Mouse (Mus musculus) heart, postnatal 4 days (tissue): Measurements from ENCODE around the gene Olfr113. TPM values are rescaled to one million over a fixed set of nuclear protein-coding genes. Genes with fewer than 3 reads are reported as not detected.
"Not testable (repeated sequence)": the region's sequence is repeated elsewhere in the genome, so short reads cannot be mapped to it uniquely, and the experiment has no call there.

Experiments
- DNase-seq: peaks from one replicate; pipeline ENCODE4 v3.0.0; 2021
- total RNA-seq, 2 experiments: library from RNA; stranded (reverse); gene quantifications; 2 replicates each; pipeline ENCODE4 v1.2.3; 2021

Olfr113 gene
- total RNA-seq = not detected

GRCm38 (mm10) chr17:37577563-37577962 lies at the start of gene Olfr113:
Gene Olfr113 (minus strand): TSS chr17:37577663.
- no peak for DNase-seq

DNA sequence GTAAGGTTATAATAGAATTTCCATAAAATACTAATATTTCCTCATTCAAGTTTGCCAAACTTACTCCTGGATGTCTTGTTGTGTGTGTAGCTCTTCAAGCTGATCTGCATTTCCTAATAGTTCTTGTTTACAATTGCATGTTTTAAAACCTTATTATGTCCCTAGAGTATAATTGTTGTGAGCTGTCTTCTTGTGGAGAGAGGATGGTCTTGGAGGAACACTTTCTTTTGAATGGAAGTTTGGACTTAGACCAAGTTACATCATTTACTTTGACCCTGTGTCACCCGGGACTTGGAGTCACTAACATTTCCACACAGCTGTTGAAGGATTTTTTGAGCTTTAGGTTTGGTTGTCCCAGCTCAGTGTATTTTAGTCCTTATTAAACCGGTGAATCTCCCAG lies 49.5 kb upstream of the Olfr113 start, which contains the start of the genes Olfr115 and Olfr116:
Gene Olfr115, minus strand, starts transcription at position 101 of the 400 bp plus-strand sequence.
Gene Olfr116, minus strand, starts transcription at position 191 of the 400 bp plus-strand sequence.
- no peak for DNase-seq

DNA sequence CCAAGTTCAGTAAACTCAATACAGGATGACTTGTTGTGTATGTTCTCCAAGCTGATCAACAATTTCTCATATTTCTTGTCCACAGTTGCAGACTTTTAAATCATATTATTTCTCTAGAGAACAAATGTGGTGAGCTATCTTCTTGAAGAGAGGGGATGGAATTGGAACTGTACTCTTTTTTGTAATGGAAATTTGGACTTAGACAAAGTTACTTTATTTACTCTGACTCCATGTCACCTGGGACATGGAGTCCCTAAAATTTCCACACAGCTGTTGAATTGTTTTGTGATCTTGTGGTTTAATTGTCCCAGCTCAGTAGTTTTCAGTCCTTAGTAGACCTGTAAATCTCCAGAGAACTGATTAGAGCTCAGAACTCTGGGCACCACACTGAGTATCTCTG lies 15.2 kb upstream of the Olfr113 start, which contains the start of gene Olfr114:
Gene Olfr114, minus strand, starts transcription at position 101 of the 400 bp plus-strand sequence.
- DNase-seq = no peak

DNA sequence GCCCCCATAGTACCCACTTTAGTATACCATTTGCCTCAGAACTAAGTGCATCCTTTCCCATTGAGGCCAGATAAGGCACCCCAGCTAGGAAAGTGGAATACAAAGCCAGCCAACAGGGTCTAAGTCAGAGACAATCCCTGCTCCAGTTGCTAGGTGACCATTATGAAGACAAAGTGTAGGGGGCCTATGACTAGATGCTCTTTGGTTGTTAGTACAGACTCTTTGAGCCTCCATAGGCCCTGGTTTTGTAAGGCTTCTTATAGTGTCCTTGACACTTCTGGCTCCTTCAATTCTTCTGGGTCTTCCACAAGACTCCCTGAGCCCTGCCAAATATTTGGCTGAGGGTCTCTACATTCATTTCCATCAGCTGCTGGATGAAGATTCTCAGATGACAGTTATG lies 8.1 kb downstream of the Olfr113 start, which contains the start of gene Olfr112:
Gene Olfr112, minus strand, starts transcription at position 101 of the 400 bp plus-strand sequence.
- no peak for DNase-seq

DNA sequence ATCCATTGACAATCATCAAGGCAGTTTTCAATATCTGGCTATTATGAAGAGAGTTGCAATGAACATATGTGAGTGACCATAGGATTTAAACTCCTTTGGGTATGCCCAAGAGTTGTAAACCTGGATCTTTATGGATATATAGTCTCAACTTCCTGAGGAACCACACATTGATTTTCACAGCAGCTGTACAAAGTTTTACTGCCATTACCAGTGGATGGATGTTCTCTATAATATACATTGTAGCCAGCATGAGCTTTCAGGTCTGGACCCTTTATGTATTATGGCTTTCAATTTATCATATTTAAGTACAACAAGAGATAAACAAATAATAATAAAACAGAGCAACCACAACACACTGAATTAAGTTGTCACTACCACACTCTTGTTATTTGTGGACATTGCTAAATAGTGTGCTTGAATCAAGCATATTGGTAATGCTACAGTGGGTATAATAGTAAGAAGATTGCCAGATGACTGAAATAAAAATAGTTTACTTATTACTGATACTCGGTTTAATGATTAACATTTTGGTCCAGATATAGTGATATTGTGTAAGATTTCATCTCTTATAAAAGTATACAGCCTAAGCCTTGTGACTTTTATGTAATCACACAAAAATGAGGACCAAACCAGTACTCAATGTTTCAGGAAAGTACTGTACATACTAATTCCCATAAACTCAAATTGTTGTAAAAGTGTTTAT lies 18.4 kb downstream of the Olfr113 start:
- DNase-seq = no peak

DNA sequence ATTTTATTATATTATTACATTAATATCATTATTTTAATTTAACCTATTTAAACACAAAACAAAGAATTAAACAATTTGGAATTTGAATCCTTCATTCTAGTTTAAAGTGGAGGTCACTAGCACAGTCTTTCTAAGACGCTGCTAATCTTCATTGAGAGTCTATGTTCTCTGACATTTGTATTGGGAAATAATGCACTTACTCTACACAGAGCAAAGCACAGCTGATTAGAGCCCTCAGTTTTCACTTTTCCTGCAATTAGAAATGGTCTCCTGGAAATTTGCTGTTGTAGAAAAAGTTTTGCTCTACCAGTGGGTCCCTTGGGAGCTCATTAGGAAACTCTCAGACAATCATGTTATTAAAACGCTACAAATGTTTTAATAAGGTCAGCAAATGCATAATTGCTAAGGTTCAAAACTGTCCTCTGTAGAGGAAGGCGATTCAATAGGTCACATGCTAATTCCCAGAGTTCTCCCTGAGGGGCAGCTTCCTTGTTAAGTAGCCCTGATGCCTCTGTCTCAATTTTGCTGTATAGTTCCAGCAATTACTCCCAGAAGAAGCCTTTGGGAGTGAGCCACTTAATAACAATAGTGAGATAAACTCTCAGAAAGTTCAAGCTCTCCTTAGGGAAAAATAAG lies 33.5 kb downstream of the Olfr113 start:
- DNase-seq = no peak

- DNase-seq = no peak
Observed at GRCm38 (mm10) chr17:37541454-37542119, 35.9 kb downstream of the Olfr113 start.

- not testable (repeated sequence) for DNase-seq
Observed at GRCm38 (mm10) chr17:37538416-37538815, 39.0 kb downstream of the Olfr113 start.

DNA sequence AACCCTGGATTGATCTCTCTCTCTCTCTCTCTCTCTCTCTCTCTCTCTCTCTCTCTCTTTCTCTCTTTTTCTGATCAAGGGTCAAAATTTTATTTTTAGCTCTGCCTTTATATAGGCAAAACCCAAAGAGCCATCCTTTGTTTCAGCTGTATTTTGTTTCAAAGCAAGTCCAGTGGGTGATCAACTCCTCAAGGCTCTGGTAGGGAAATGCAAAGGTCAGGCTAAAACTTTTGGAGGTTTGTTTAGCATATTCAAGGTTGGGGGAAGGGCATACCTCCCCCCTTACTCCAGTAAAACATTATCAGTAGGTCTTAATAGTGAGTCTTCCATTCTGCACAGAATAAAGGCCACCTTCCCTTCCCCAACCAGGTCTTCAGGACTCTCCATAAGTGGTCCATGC lies 42.3 kb downstream of the Olfr113 start:
- no peak for DNase-seq

- not testable (repeated sequence) for DNase-seq
Observed at GRCm38 (mm10) chr17:37525427-37525826, 52.0 kb downstream of the Olfr113 start.

GRCm38 (mm10) chr17:37524612-37525011 lies 52.9 kb downstream of the Olfr113 start:
- DNase-seq = not testable (repeated sequence)

Other genes with a start within 250 kb of the Olfr113 start
- not detected for gene Olfr103, start 238.0 kb downstream of the Olfr113 start, total RNA-seq
- gene Olfr104-ps, start 218.1 kb downstream of the Olfr113 start, total RNA-seq = not detected
- gene Olfr105-ps, start 198.6 kb downstream of the Olfr113 start, total RNA-seq = not detected
- gene Olfr106-ps, start 187.3 kb downstream of the Olfr113 start, total RNA-seq = not detected
- not detected for gene Olfr107, start 178.4 kb downstream of the Olfr113 start, total RNA-seq
- gene Olfr108, start 132.2 kb downstream of the Olfr113 start, total RNA-seq = not detected
- gene Olfr109, start 118.7 kb downstream of the Olfr113 start, total RNA-seq = not detected
- gene H2-M2, start 94.1 kb downstream of the Olfr113 start, total RNA-seq = not detected
- gene Olfr110, start 85.2 kb downstream of the Olfr113 start, total RNA-seq = not detected
- gene Olfr111, start 69.6 kb downstream of the Olfr113 start, total RNA-seq = not detected
- gene Olfr112, start 8.2 kb downstream of the Olfr113 start, total RNA-seq = not detected
- gene Olfr114, start 15.1 kb upstream of the Olfr113 start, total RNA-seq = not detected
- gene Olfr115, start 49.4 kb upstream of the Olfr113 start, total RNA-seq = not detected
- gene Olfr116, start 49.5 kb upstream of the Olfr113 start, total RNA-seq = not detected
- gene Olfr117, start 86.1 kb upstream of the Olfr113 start, total RNA-seq = not detected
- gene Olfr118, start 89.3 kb upstream of the Olfr113 start, total RNA-seq = not detected
- gene Olfr119, start 118.9 kb upstream of the Olfr113 start, total RNA-seq = not detected
- not detected for gene Olfr120, start 144.1 kb upstream of the Olfr113 start, total RNA-seq
- not detected for gene Olfr121, start 171.2 kb upstream of the Olfr113 start, total RNA-seq
- not detected for gene Olfr122, start 190.9 kb upstream of the Olfr113 start, total RNA-seq
- gene Olfr123, start 215.9 kb upstream of the Olfr113 start, total RNA-seq = not detected
- gene Olfr124, start 222.2 kb upstream of the Olfr113 start, total RNA-seq = not detected